Mouse (Mus musculus): Measurements from ENCODE around the gene Usp32.

The Usp32 gene

GRCm38 (mm10) chr11:84979351-84979750 lies 160.6 kb downstream of the Usp32 start:
- DNase-seq (ENCODE audit: low spot score): no peak

- DNase-seq (ENCODE audit: low spot score): peak; percentile 4
Observed at GRCm38 (mm10) chr11:84978113-84978512, 161.8 kb downstream of the Usp32 start.

- DNase-seq (ENCODE audit: low spot score): peak; percentile 5
Observed at GRCm38 (mm10) chr11:84977385-84977952, 162.5 kb downstream of the Usp32 start.

- DNase-seq (ENCODE audit: low spot score): no peak
Observed at GRCm38 (mm10) chr11:84976706-84977105, 163.3 kb downstream of the Usp32 start.

- no peak for DNase-seq (ENCODE audit: low spot score)
Observed at GRCm38 (mm10) chr11:84974582-84974981, 165.4 kb downstream of the Usp32 start.

GRCm38 (mm10) chr11:84973661-84974060 lies 166.3 kb downstream of the Usp32 start:
- no peak for DNase-seq (ENCODE audit: low spot score)

GRCm38 (mm10) chr11:84972067-84972466 lies 167.9 kb downstream of the Usp32 start:
- DNase-seq (ENCODE audit: low spot score): no peak

- no peak for DNase-seq (ENCODE audit: low spot score)
Observed at GRCm38 (mm10) chr11:84968775-84969174, 171.2 kb downstream of the Usp32 start.

GRCm38 (mm10) chr11:84968309-84968708 lies 171.7 kb downstream of the Usp32 start:
- no peak for DNase-seq (ENCODE audit: low spot score)

GRCm38 (mm10) chr11:84967113-84967512 lies 172.8 kb downstream of the Usp32 start:
- DNase-seq (ENCODE audit: low spot score): no peak

- no peak for DNase-seq (ENCODE audit: low spot score)
Observed at GRCm38 (mm10) chr11:84966696-84967095, 173.3 kb downstream of the Usp32 start.

GRCm38 (mm10) chr11:84963556-84963955 lies 176.4 kb downstream of the Usp32 start:
- no peak for DNase-seq (ENCODE audit: low spot score)

- DNase-seq (ENCODE audit: low spot score): no peak
Observed at GRCm38 (mm10) chr11:84962536-84962935, 177.4 kb downstream of the Usp32 start.

- DNase-seq (ENCODE audit: low spot score): no peak
Observed at GRCm38 (mm10) chr11:84961571-84961970, 178.4 kb downstream of the Usp32 start.

GRCm38 (mm10) chr11:84960780-84961179 lies 179.2 kb downstream of the Usp32 start:
- no peak for DNase-seq (ENCODE audit: low spot score)

GRCm38 (mm10) chr11:84960291-84960690 lies 179.7 kb downstream of the Usp32 start:
- DNase-seq (ENCODE audit: low spot score): no peak

- DNase-seq (ENCODE audit: low spot score): no peak
Observed at GRCm38 (mm10) chr11:84959701-84960181, 180.2 kb downstream of the Usp32 start.

- no peak for DNase-seq (ENCODE audit: low spot score)
Observed at GRCm38 (mm10) chr11:84959181-84959580, 180.8 kb downstream of the Usp32 start.

GRCm38 (mm10) chr11:84958271-84958630 lies 181.7 kb downstream of the Usp32 start:
- DNase-seq (ENCODE audit: low spot score): no peak

GRCm38 (mm10) chr11:84957591-84958270 lies 182.2 kb downstream of the Usp32 start, which contains the start of gene Car4:
TSS of gene Car4 (plus strand) at chr11:84957786.
- DNase-seq (ENCODE audit: low spot score): no peak

- no peak for DNase-seq (ENCODE audit: low spot score)
Observed at GRCm38 (mm10) chr11:84957171-84957570, 182.8 kb downstream of the Usp32 start.

- no peak for DNase-seq (ENCODE audit: low spot score)
Observed at GRCm38 (mm10) chr11:84956400-84956799, 183.6 kb downstream of the Usp32 start.

GRCm38 (mm10) chr11:84952611-84953010 lies 187.3 kb downstream of the Usp32 start:
- no peak for DNase-seq (ENCODE audit: low spot score)

- no peak for DNase-seq (ENCODE audit: low spot score)
Observed at GRCm38 (mm10) chr11:84948526-84948925, 191.4 kb downstream of the Usp32 start.

Data from testis, postnatal 14 days (tissue).